Mouse (Mus musculus): ENCODE measurements at regions not wholly inside any gene's neighbourhood (a gene's known extent, or its start where the extent isn't known, plus 50 kb on each side); places are given as distances from the start of the nearest gene placed in this dataset.
"Not testable (repeated sequence)": the region's sequence is repeated elsewhere in the genome, so short reads cannot be mapped to it uniquely, and the experiment has no call there.

- TF ChIP-seq CTCF (IDR thresholded peaks at IDR 0.05; ENCODE audit: insufficient read depth, low read length) (no peak), POLR2A (IDR thresholded peaks at IDR 0.05; ENCODE audit: borderline replicate concordance, extremely low read depth, low read depth, low read length) (no peak)
- DNase-seq: no peak
- Histone ChIP-seq H3K4me3 (replicated peaks; ENCODE audit: extremely low read depth, low read depth, low read length) (no peak overlapping the region), H3K4me1 (ENCODE audit: control insufficient read depth, insufficient read depth, low read length) (no peaks in the 10 kb centered on the region)
- WGBS: 86% methylated on average over 1 of the region's 1 CpGs
Observed at GRCm38 (mm10) chr6:6496789-6497188, 81.7 kb downstream of the Sem1 start.

DNA sequence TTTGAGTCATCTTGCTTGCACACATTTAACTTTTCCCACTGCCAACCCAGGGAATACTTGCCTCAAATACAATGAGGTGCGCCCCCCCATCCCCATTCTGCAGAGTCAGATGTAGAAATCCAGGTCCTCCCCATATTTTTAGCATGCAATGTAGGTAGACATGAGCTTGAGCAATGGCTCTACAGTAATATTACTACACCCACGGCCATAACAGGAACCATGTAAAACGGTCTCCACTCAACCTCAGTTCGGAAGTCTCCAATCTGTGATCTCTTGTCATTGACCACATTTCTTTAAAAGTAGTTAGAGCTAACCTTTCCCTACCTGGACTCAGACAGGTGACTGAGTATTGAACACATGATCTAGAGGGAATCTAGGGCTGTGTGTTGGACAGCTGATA, 82.1 kb downstream of the Sem1 start:
- Histone ChIP-seq H3K4me1 (ENCODE audit: control insufficient read depth, insufficient read depth, low read length) (no peaks in the 10 kb centered on the region), H3K4me3 (replicated peaks; ENCODE audit: extremely low read depth, low read depth, low read length) (no peak overlapping the region)
- no peak for TF ChIP-seq CTCF (IDR thresholded peaks at IDR 0.05; ENCODE audit: insufficient read depth, low read length)
- no peak for TF ChIP-seq POLR2A (IDR thresholded peaks at IDR 0.05; ENCODE audit: borderline replicate concordance, extremely low read depth, low read depth, low read length)
- WGBS: 91% methylated on average over 4 of the region's 4 CpGs
- DNase-seq: no peak

- H3K4me1 ChIP-seq (ENCODE audit: control insufficient read depth, insufficient read depth, low read length): no peaks in the 10 kb centered on the region
- DNase-seq: no peak
- 81% methylated on average over 4 of the region's 4 CpGs for WGBS
- H3K4me3 ChIP-seq (replicated peaks; ENCODE audit: extremely low read depth, low read depth, low read length): no peak overlapping the region
- TF ChIP-seq POLR2A (IDR thresholded peaks at IDR 0.05; ENCODE audit: borderline replicate concordance, extremely low read depth, low read depth, low read length) (no peak), CTCF (IDR thresholded peaks at IDR 0.05; ENCODE audit: insufficient read depth, low read length) (no peak)
Observed at GRCm38 (mm10) chr6:6488191-6488590, 90.3 kb downstream of the Sem1 start.

- 80% methylated on average over 1 of the region's 1 CpGs for WGBS
Observed at GRCm38 (mm10) chr6:6481596-6481995, 96.9 kb downstream of the Sem1 start.

DNA sequence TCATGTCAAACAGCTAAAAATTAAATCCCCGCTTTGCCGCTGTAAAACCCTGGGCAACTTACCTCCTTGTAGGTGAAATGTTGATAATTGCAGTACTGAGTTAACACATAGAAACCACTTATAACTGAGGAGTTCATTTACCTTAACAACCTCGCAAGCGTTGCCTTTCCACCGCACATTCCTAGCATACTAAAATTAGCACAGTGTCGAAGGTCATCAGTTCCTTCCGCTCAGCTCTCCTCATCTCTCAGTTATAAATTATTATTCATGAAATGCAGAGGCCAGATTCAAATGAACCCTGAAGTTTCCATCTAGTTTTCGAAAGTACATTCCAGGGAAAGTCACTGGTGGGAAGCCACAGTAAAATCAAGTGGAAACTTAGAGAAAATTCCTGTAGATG, 108.1 kb downstream of the Sem1 start:
- WGBS: 43% methylated on average over 8 of the region's 8 CpGs
- no peak for DNase-seq
- Histone ChIP-seq H3K4me1 (ENCODE audit: control insufficient read depth, insufficient read depth, low read length) (no peaks in the 10 kb centered on the region), H3K4me3 (replicated peaks; ENCODE audit: extremely low read depth, low read depth, low read length) (no peak overlapping the region)
- TF ChIP-seq CTCF (IDR thresholded peaks at IDR 0.05; ENCODE audit: insufficient read depth, low read length) (no peak), POLR2A (IDR thresholded peaks at IDR 0.05; ENCODE audit: borderline replicate concordance, extremely low read depth, low read depth, low read length) (no peak)

More at GRCm38 (mm10) chr6:6481596-6481995, 96.9 kb downstream of the Sem1 start:
- not testable (repeated sequence) for H3K4me3 ChIP-seq (replicated peaks; ENCODE audit: extremely low read depth, low read depth, low read length); DNase-seq; H3K4me1 ChIP-seq (ENCODE audit: control insufficient read depth, insufficient read depth, low read length)

GRCm38 (mm10) chr6:6467526-6467925, 110.9 kb downstream of the Sem1 start:
- no peaks in the 10 kb centered on the region for H3K4me1 ChIP-seq (ENCODE audit: control insufficient read depth, insufficient read depth, low read length)
- 29% methylated on average over 1 of the region's 1 CpGs for WGBS
- DNase-seq: no peak
- TF ChIP-seq POLR2A (IDR thresholded peaks at IDR 0.05; ENCODE audit: borderline replicate concordance, extremely low read depth, low read depth, low read length) (no peak), CTCF (IDR thresholded peaks at IDR 0.05; ENCODE audit: insufficient read depth, low read length) (no peak)
- H3K4me3 ChIP-seq (replicated peaks; ENCODE audit: extremely low read depth, low read depth, low read length): no peak overlapping the region

GRCm38 (mm10) chr6:6466231-6466630, 112.2 kb downstream of the Sem1 start:
- WGBS: 67% methylated on average over 2 of the region's 2 CpGs
- H3K4me3 ChIP-seq (replicated peaks; ENCODE audit: extremely low read depth, low read depth, low read length): no peak overlapping the region
- TF ChIP-seq CTCF (IDR thresholded peaks at IDR 0.05; ENCODE audit: insufficient read depth, low read length) (no peak), POLR2A (IDR thresholded peaks at IDR 0.05; ENCODE audit: borderline replicate concordance, extremely low read depth, low read depth, low read length) (no peak)
- no peak for DNase-seq
- no peaks in the 10 kb centered on the region for H3K4me1 ChIP-seq (ENCODE audit: control insufficient read depth, insufficient read depth, low read length)

- 29% methylated on average over 7 of the region's 7 CpGs for WGBS
- Histone ChIP-seq H3K4me1 (ENCODE audit: control insufficient read depth, insufficient read depth, low read length) (no peaks in the 10 kb centered on the region), H3K4me3 (replicated peaks; ENCODE audit: extremely low read depth, low read depth, low read length) (no peak overlapping the region)
- TF ChIP-seq POLR2A (IDR thresholded peaks at IDR 0.05; ENCODE audit: borderline replicate concordance, extremely low read depth, low read depth, low read length) (no peak), CTCF (IDR thresholded peaks at IDR 0.05; ENCODE audit: insufficient read depth, low read length) (no peak)
- DNase-seq: no peak
Observed at GRCm38 (mm10) chr6:6463807-6464470, 114.5 kb downstream of the Sem1 start.

- TF ChIP-seq POLR2A (IDR thresholded peaks at IDR 0.05; ENCODE audit: borderline replicate concordance, extremely low read depth, low read depth, low read length): no peak
- WGBS: 38% methylated on average over 2 of the region's 2 CpGs
- no peak for DNase-seq
- Histone ChIP-seq H3K4me3 (replicated peaks; ENCODE audit: extremely low read depth, low read depth, low read length) (no peak overlapping the region), H3K4me1 (ENCODE audit: control insufficient read depth, insufficient read depth, low read length) (no peaks in the 10 kb centered on the region)
Observed at GRCm38 (mm10) chr6:6459918-6460239, 118.6 kb downstream of the Sem1 start.

DNA sequence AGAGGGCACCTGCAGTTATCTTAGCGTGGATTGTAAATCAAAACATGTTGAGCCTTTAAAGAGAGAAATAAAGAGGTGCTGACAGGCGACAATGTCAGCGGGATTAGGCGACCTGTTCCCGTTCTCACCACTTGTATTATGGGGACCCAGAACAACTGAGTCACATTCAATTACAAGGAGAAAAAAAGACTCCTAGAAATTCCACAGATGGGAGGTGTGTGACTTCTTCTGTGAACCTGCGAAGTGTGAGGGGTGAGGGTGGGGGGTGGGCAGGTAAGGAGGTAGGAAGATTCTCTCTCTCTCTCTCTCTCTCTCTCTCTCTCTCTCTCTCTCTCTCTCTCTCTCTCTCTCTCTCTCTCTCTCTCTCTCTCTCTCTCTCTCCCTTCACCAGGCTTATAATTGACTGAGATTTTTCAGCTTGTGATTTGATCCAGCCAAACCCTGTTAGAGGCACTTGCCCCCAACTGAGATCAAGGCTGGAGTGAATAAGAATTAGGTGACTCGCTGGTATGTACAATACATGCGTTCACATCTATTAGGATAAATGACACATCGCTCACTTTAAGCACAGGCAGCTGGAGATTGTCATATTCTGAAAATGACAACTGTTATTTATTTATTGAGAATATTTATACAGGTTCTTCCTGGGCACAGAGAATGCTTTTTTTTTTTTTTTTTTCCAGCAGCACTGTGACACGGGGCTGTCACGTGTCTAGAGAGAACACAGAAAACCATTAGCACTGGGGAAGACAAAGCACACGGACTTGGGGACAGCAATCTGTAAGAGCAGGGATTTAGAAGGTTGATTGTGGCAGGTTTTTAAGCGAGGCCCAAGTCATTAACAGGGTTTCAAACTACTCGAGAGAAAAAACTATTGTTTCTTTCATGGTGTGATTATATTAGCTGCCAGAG, 119.2 kb downstream of the Sem1 start:
- 30% methylated on average over 14 of the region's 14 CpGs for WGBS
- DNase-seq: no peak
- H3K4me3 ChIP-seq (replicated peaks; ENCODE audit: extremely low read depth, low read depth, low read length): no peak overlapping the region
- TF ChIP-seq CTCF (IDR thresholded peaks at IDR 0.05; ENCODE audit: insufficient read depth, low read length) (no peak), POLR2A (IDR thresholded peaks at IDR 0.05; ENCODE audit: borderline replicate concordance, extremely low read depth, low read depth, low read length) (no peak)
- H3K4me1 ChIP-seq (ENCODE audit: control insufficient read depth, insufficient read depth, low read length): no peaks in the 10 kb centered on the region

All from lung, adult 2 months (tissue).